Mouse (Mus musculus): ENCODE data around the gene Pgpep1. TPM values are rescaled to one million over a fixed set of nuclear protein-coding genes. Genes with fewer than 3 reads are reported as not detected.

The Pgpep1 gene
- total and polyA plus RNA-seq, 3 experiments, result 12.3 to 30.0 (median 22.9) TPM

- H3K27ac ChIP-seq (ENCODE audit: insufficient read depth, low read depth), result peak within 1 kb of the TSS; percentile 76
- peak within 1 kb of the TSS; percentile 77 to 94 (median 79) for H3K4me3 ChIP-seq (replicated peaks in 1 of 3; ENCODE audit: low read depth in 2 of 3, low read length in 2 of 3, poor library complexity in 1 of 3)
- no peaks in the 10 kb centered on the region for H3K27me3 ChIP-seq (replicated peaks)
- in situ Hi-C loops (cut with MboI; ENCODE audit: low pct_ligation_motif_present, low pct_unique_long_range_greater_than_20kb, low sequenced_read_pairs) (loop anchor here (10.0 kb wide), 1 partner anchor 64 kb away; no protein-coding TSS in a partner anchor), dilution Hi-C loops (cut with MboI; ENCODE audit: extremely low pct_ligation_motif_present, extremely low pct_unique_long_range_greater_than_20kb, low sequenced_read_pairs) (no loop called here)
- peaks cover 22 to 56% of the 10 kb centered on the region in 2 experiments for H3K4me1 ChIP-seq (ENCODE audit: control insufficient read depth in 1 of 2, insufficient read depth in 2 of 2)
- no peaks in the 10 kb centered on the region for H3K9me3 ChIP-seq (replicated peaks; ENCODE audit: low read length)
- peak within 1 kb of the TSS; percentile 81 for H3K9ac ChIP-seq (ENCODE audit: insufficient read depth, low read depth)
- peaks cover 3 to 24% of the 10 kb centered on the region in 2 experiments for H3K36me3 ChIP-seq (replicated peaks in 1 of 2; ENCODE audit: control insufficient read depth in 1 of 2, insufficient read depth in 1 of 2, low read length in 1 of 2)
- TF ChIP-seq ZKSCAN1 (IDR thresholded peaks at IDR 0.05; ENCODE audit: borderline replicate concordance, low read depth, low read length) (no peak), HCFC1 (IDR thresholded peaks at IDR 0.05; ENCODE audit: low read depth, low read length) (no peak), NRF1 (IDR thresholded peaks at IDR 0.05; ENCODE audit: low read depth, low read length) (no peak), JUND (conservative IDR thresholded peaks at IDR 0.05; ENCODE audit: low read depth, low read length) (no peak), EP300 (IDR thresholded peaks at IDR 0.05; ENCODE audit: low read length) (no peak; the same call in 1 of the 2 replicates), MXI1 (IDR thresholded peaks at IDR 0.05; ENCODE audit: low read depth, low read length) (peak; percentile 39), PAX5 (IDR thresholded peaks at IDR 0.05; ENCODE audit: low read length) (no peak), USF1 (IDR thresholded peaks at IDR 0.05; ENCODE audit: low read depth, low read length) (no peak), POLR2AphosphoS2 (IDR thresholded peaks at IDR 0.05; ENCODE audit: low read depth, low read length) (0 out of 2 replicates have a peak, but pooled peaks have one; percentile 49), MYC (IDR thresholded peaks at IDR 0.05; ENCODE audit: low read depth, low read length) (peak; percentile 60), MAFK (IDR thresholded peaks at IDR 0.05; ENCODE audit: insufficient replicate concordance, low read length) (no peak), UBTF (IDR thresholded peaks at IDR 0.05; ENCODE audit: low read depth, low read length) (no peak), RCOR1 (conservative IDR thresholded peaks at IDR 0.05; ENCODE audit: low read depth, low read length) (no peak), IRF4 (IDR thresholded peaks at IDR 0.05; ENCODE audit: low read depth, low read length) (peak; percentile 9; the same call in 1 of the 2 replicates), POLR2A (IDR thresholded peaks at IDR 0.05; ENCODE audit: low read depth, low read length) (no peak), GABPA (IDR thresholded peaks at IDR 0.05; ENCODE audit: insufficient replicate concordance, low read depth, low read length) (no peak), ETS1 (conservative IDR thresholded peaks at IDR 0.05; ENCODE audit: low read depth, low read length) (no peak; the same call in 1 of the 2 replicates), E2F4 (IDR thresholded peaks at IDR 0.05; ENCODE audit: insufficient replicate concordance, low read depth, low read length) (no peak), BHLHE40 (IDR thresholded peaks at IDR 0.05; ENCODE audit: low read depth, low read length) (peak; percentile 73), ZC3H11A (IDR thresholded peaks at IDR 0.05; ENCODE audit: low read depth, low read length) (no peak), SIN3A (IDR thresholded peaks at IDR 0.05; ENCODE audit: low read length) (peak; percentile 10; the same call in 1 of the 2 replicates), SMC3 (IDR thresholded peaks at IDR 0.05; ENCODE audit: low read depth, low read length) (no peak), ZMIZ1 (IDR thresholded peaks at IDR 0.05; ENCODE audit: low read depth, low read length) (no peak), ZNF384 (IDR thresholded peaks at IDR 0.05; ENCODE audit: low read depth, low read length) (peak; percentile 81), MAX (IDR thresholded peaks at IDR 0.05; ENCODE audit: low read length) (peak; percentile 94), MEF2A (IDR thresholded peaks at IDR 0.05; ENCODE audit: borderline replicate concordance, low read depth, low read length) (no peak; the same call in 1 of the 2 replicates), MAZ (IDR thresholded peaks at IDR 0.05; ENCODE audit: low read depth, low read length) (no peak), ELF1 (IDR thresholded peaks at IDR 0.05; ENCODE audit: low read depth, low read length) (no peak), CTCF (conservative IDR thresholded peaks at IDR 0.05 in 1 of 2, IDR thresholded peaks at IDR 0.05 in 1 of 2; ENCODE audit: low read depth in 2 of 2, low read length in 2 of 2) (no peak)
- no peak for DNase-seq (ENCODE audit: extremely low read depth)
- peak within 1 kb of the TSS; percentile 84 for H3K4me2 ChIP-seq (ENCODE audit: insufficient read depth, low read depth, poor library complexity, severe bottlenecking)
- peaks cover 9% of the 10 kb centered on the region; the same call in 1 of the 2 replicates for H3K79me2 ChIP-seq (replicated peaks; ENCODE audit: control insufficient read depth, extremely low read depth, insufficient read depth, poor library complexity, severe bottlenecking)
Measured at GRCm38 (mm10) chr8:70608749-70609367, 51.3 kb downstream of the Pgpep1 start, which contains the start of gene Ssbp4. Gene Ssbp4, minus strand, starts transcription at chr8:70608872.
